8 mouse cellular contexts compared by ENCODE assay signal in the genomic region with DNA sequence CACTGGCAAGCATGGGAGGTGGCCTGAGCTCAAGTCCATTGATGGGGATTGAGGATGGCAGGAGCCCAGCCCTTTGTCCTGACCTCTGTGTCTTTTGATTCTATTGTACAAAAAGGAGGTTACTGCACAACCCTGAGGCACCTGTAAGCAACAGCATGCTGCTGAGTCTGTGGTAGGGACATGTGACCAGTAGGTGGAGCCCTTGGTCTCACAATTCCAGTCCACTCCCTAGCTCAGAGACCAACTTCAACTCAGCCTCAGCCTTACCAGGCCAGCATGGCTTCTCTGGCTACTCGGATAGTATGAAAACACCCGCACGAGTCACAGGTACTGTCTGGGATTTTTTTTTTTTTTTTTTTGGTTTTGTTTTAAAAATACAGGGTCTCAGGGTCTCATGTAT. TPM values are rescaled to one million over a fixed set of nuclear protein-coding genes. Genes with fewer than 3 reads are reported as not detected.
DNase-seq lines count a peak whose midpoint lies in the region; ATAC-seq and TF ChIP-seq lines count a peak whose summit lies in the region.

No protein-coding gene starts in this region.

- H3ac ChIP-seq in myocyte (ENCODE audit: control insufficient read depth, insufficient read length), result no peak overlapping the region

- peaks cover 9% of the 10 kb centered on the region for H3K36me3 ChIP-seq in heart, embryonic 13.5 days
- H3K36me3 ChIP-seq in kidney, postnatal 0 days (ENCODE audit: insufficient read depth, low read length), result no peaks in the 10 kb centered on the region
- H3K36me3 ChIP-seq in myocyte (ENCODE audit: control insufficient read depth, insufficient read depth), result no peaks in the 10 kb centered on the region
- no peaks in the 10 kb centered on the region for H3K36me3 ChIP-seq in splenic B cell, adult 2 months (ENCODE audit: control insufficient read depth, insufficient read depth, low read length, poor library complexity, severe bottlenecking)

- no peak overlapping the region for H3K27ac ChIP-seq in heart, embryonic 13.5 days (replicated peaks)
- H3K27ac ChIP-seq in kidney, postnatal 0 days, result no peak overlapping the region

- peak; percentile 68; the same call in 1 of the 2 replicates for ATAC-seq in heart, embryonic 13.5 days (ENCODE audit: extremely low read depth, insufficient number of reproducible peaks, low FRiP score, low TSS enrichment)
- peak; percentile 84 for ATAC-seq in kidney, postnatal 0 days (replicated peaks; ENCODE audit: low FRiP score, low read depth)

- no peak overlapping the region for H3K9ac ChIP-seq in heart, embryonic 13.5 days
- H3K9ac ChIP-seq in kidney, postnatal 0 days (ENCODE audit: low read depth, low read length), result no peak overlapping the region

- WGBS in heart, embryonic 13.5 days, result 0% methylated on average over 3 of the region's 3 CpGs
- 0% methylated on average over 3 of the region's 3 CpGs for WGBS in kidney, postnatal 0 days

- peak; percentile 88 for TF ChIP-seq CTCF in kidney, postnatal 0 days (IDR thresholded peaks at IDR 0.05; ENCODE audit: low read depth)

- TF ChIP-seq POLR2A in myocyte (IDR thresholded peaks at IDR 0.05; ENCODE audit: insufficient read length, low read depth), result no peak

- H3K4me1 ChIP-seq in heart, embryonic 13.5 days, result peaks cover 4% of the 10 kb centered on the region
- H3K4me1 ChIP-seq in kidney, postnatal 0 days (replicated peaks; ENCODE audit: insufficient read depth, low read length), result no peaks in the 10 kb centered on the region

- H3K4me2 ChIP-seq in heart, embryonic 13.5 days, result no peak overlapping the region
- no peak overlapping the region for H3K4me2 ChIP-seq in kidney, postnatal 0 days (ENCODE audit: low read length)
- no peak overlapping the region for H3K4me2 ChIP-seq in myocyte (ENCODE audit: low read depth)

- peak; percentile 20 to 39 for DNase-seq in CD8-positive naive resting alpha-beta T cell, adult 2 months (ENCODE audit: low read depth in 2 of 2, low spot score in 2 of 2)
- DNase-seq in c-Kit-negative CD71-positive TER-119-positive erythroid progenitor cells, embryonic 14.5 days (ENCODE audit: low read depth, low spot score), result peak; percentile 36
- peak; percentile 68 for DNase-seq in fibroblast of lung, adult 2 months (ENCODE audit: low read depth)
- peak; percentile 95 for DNase-seq in kidney, postnatal 0 days (ENCODE audit: low spot score)
- peak; percentile 78 for DNase-seq in liver
- DNase-seq in splenic B cell, adult 2 months (ENCODE audit: low read depth, low spot score), result peak; percentile 75

- no peaks in the 10 kb centered on the region for H3K79me2 ChIP-seq in myocyte (ENCODE audit: control insufficient read depth, insufficient read depth)

- H3K27me3 ChIP-seq in heart, embryonic 13.5 days (replicated peaks), result peaks cover 8% of the 10 kb centered on the region; the same call in 1 of the 2 replicates
- H3K27me3 ChIP-seq in kidney, postnatal 0 days (ENCODE audit: insufficient read depth, low read length), result no peaks in the 10 kb centered on the region
- H3K27me3 ChIP-seq in myocyte (ENCODE audit: control insufficient read depth, insufficient read depth, insufficient read length), result no peaks in the 10 kb centered on the region
- H3K27me3 ChIP-seq in splenic B cell, adult 2 months (ENCODE audit: control insufficient read depth, insufficient read depth, low read length, poor library complexity, severe bottlenecking), result no peaks in the 10 kb centered on the region

- no peaks in the 10 kb centered on the region for H3K9me3 ChIP-seq in heart, embryonic 13.5 days
- no peaks in the 10 kb centered on the region for H3K9me3 ChIP-seq in kidney, postnatal 0 days (replicated peaks; ENCODE audit: low read length)

- no peak overlapping the region for H3K4me3 ChIP-seq in heart, embryonic 13.5 days
- no peak overlapping the region for H3K4me3 ChIP-seq in kidney, postnatal 0 days (replicated peaks; ENCODE audit: low read depth, low read length)
- no peak overlapping the region for H3K4me3 ChIP-seq in myocyte

TF ChIP-seq in myocyte, 11 proteins besides CTCF, POLR2A, EP300 and RAD21:
- TF ChIP-seq REST (IDR thresholded peaks at IDR 0.05; ENCODE audit: insufficient read depth, insufficient read length) (no peak), USF1 (IDR thresholded peaks at IDR 0.05; ENCODE audit: low read depth) (peak; percentile 61), CEBPB (IDR thresholded peaks at IDR 0.05; ENCODE audit: insufficient read depth, poor library complexity, severe bottlenecking) (no peak), POLR2AphosphoS2 (IDR thresholded peaks at IDR 0.05; ENCODE audit: insufficient read length, low read depth) (no peak), MAX (IDR thresholded peaks at IDR 0.05; ENCODE audit: low read depth) (no peak), TCF12 (IDR thresholded peaks at IDR 0.05; ENCODE audit: insufficient read depth, poor library complexity, severe bottlenecking) (no peak), MYOD1 (IDR thresholded peaks at IDR 0.05; ENCODE audit: control insufficient read depth in 1 of 3, insufficient read length in 2 of 3, low read depth in 2 of 3) (no peak)

RNA-seq across cellular contexts. Expression of gene Papolb, which starts 27.5 kb away (rescaled TPM):
- polyA plus RNA-seq in heart, embryonic 13.5 days (2015; fragmentation: Nextera tagmentation; extraction: Ambion mirVana), result 0.12 and 0.17 TPM in 2 replicates
- polyA plus RNA-seq in kidney, postnatal 0 days (2015; fragmentation: Nextera tagmentation; extraction: Ambion mirVana), result 0.04 and 0.14 TPM in 2 replicates
- polyA plus RNA-seq in myocyte (2012; fragmentation: generic; extraction: Trizol), result 0.02 TPM

RNA-seq across cellular contexts. Expression of gene Ap5z1, which starts 38.7 kb away (rescaled TPM):
- polyA plus RNA-seq in heart, embryonic 13.5 days (2015; fragmentation: Nextera tagmentation; extraction: Ambion mirVana), result 6.9 and 7.4 TPM in 2 replicates
- polyA plus RNA-seq in kidney, postnatal 0 days (2015; fragmentation: Nextera tagmentation; extraction: Ambion mirVana), result 6.4 and 8.8 TPM in 2 replicates
- polyA plus RNA-seq in myocyte (2012; fragmentation: generic; extraction: Trizol), result 9.8 TPM

RNA-seq across cellular contexts. Expression of gene Radil, which starts 48.5 kb away (rescaled TPM):
- 9.6 and 10.7 TPM in 2 replicates for polyA plus RNA-seq in heart, embryonic 13.5 days (2015; fragmentation: Nextera tagmentation; extraction: Ambion mirVana)
- 0.61 and 1.2 TPM in 2 replicates for polyA plus RNA-seq in kidney, postnatal 0 days (2015; fragmentation: Nextera tagmentation; extraction: Ambion mirVana)
- 1.6 TPM for polyA plus RNA-seq in myocyte (2012; fragmentation: generic; extraction: Trizol)

Comparison
In these comparisons a context has a peak if more than half of its experiments do, and no peak if none do; other contexts are left out.
1. DNase-seq: peak in every context shown above with its lines; median percentile 95 in kidney, postnatal 0 days; 78 in liver; 75 in splenic B cell, adult 2 months; 68 in fibroblast of lung, adult 2 months; 36 in c-Kit-negative CD71-positive TER-119-positive erythroid progenitor cells, embryonic 14.5 days; 30 in CD8-positive naive resting alpha-beta T cell, adult 2 months.